Mouse (Mus musculus) lung, postnatal 14 days (tissue): ENCODE results near the gene Baiap2l1.
"Not testable (repeated sequence)": the region's sequence is repeated elsewhere in the genome, so short reads cannot be mapped to it uniquely, and the experiment has no call there.

Experiments used
- DNase-seq: peaks from one replicate; pipeline ENCODE4 v3.0.0; 2021

The Baiap2l1 gene

GRCm38 (mm10) chr5:144344592-144344991, 13.3 kb downstream of the Baiap2l1 start:
- no peak for DNase-seq

- DNase-seq: no peak
Measured at GRCm38 (mm10) chr5:144341085-144341484, 16.8 kb downstream of the Baiap2l1 start.

- DNase-seq: no peak
Measured at GRCm38 (mm10) chr5:144338787-144339186, 19.1 kb downstream of the Baiap2l1 start.

- not testable (repeated sequence) for DNase-seq
Measured at GRCm38 (mm10) chr5:144335357-144335756, 22.6 kb downstream of the Baiap2l1 start.

GRCm38 (mm10) chr5:144334010-144334409, 23.9 kb downstream of the Baiap2l1 start:
- DNase-seq: no peak

GRCm38 (mm10) chr5:144322717-144323116, 35.2 kb downstream of the Baiap2l1 start:
- no peak for DNase-seq

GRCm38 (mm10) chr5:144321681-144322080, 36.2 kb downstream of the Baiap2l1 start:
- DNase-seq: peak; percentile 19

- no peak for DNase-seq
Measured at GRCm38 (mm10) chr5:144318286-144318685, 39.6 kb downstream of the Baiap2l1 start.

- DNase-seq: no peak
Measured at GRCm38 (mm10) chr5:144317426-144317825, 40.5 kb downstream of the Baiap2l1 start.

- no peak for DNase-seq
Measured at GRCm38 (mm10) chr5:144316442-144316841, 41.5 kb downstream of the Baiap2l1 start.

- no peak for DNase-seq
Measured at GRCm38 (mm10) chr5:144314731-144315494, 43.0 kb downstream of the Baiap2l1 start.

- no peak for DNase-seq
Measured at GRCm38 (mm10) chr5:144313335-144313734, 44.6 kb downstream of the Baiap2l1 start.

- no peak for DNase-seq
Measured at GRCm38 (mm10) chr5:144312183-144312582, 45.7 kb downstream of the Baiap2l1 start.

- no peak for DNase-seq
Measured at GRCm38 (mm10) chr5:144308929-144309328, 49.0 kb downstream of the Baiap2l1 start.

- DNase-seq: no peak
Measured at GRCm38 (mm10) chr5:144303071-144303470, 54.8 kb downstream of the Baiap2l1 start.

- no peak for DNase-seq
Measured at GRCm38 (mm10) chr5:144296090-144296604, 61.8 kb downstream of the Baiap2l1 start.

- DNase-seq: no peak
Measured at GRCm38 (mm10) chr5:144295357-144295756, 62.6 kb downstream of the Baiap2l1 start.

GRCm38 (mm10) chr5:144294908-144295307, 63.0 kb downstream of the Baiap2l1 start:
- DNase-seq: peak; percentile 34

- no peak for DNase-seq
Measured at GRCm38 (mm10) chr5:144289769-144290440, 68.0 kb downstream of the Baiap2l1 start.

GRCm38 (mm10) chr5:144288391-144288790, 69.5 kb downstream of the Baiap2l1 start:
- DNase-seq: no peak

GRCm38 (mm10) chr5:144287267-144287820, 70.6 kb downstream of the Baiap2l1 start:
- DNase-seq: no peak

- DNase-seq: no peak
Measured at GRCm38 (mm10) chr5:144286591-144287266, 71.2 kb downstream of the Baiap2l1 start.

GRCm38 (mm10) chr5:144284599-144284998, 73.3 kb downstream of the Baiap2l1 start:
- DNase-seq: no peak
